ENCODE assay signal across 7 mouse cellular contexts in the genomic region with DNA sequence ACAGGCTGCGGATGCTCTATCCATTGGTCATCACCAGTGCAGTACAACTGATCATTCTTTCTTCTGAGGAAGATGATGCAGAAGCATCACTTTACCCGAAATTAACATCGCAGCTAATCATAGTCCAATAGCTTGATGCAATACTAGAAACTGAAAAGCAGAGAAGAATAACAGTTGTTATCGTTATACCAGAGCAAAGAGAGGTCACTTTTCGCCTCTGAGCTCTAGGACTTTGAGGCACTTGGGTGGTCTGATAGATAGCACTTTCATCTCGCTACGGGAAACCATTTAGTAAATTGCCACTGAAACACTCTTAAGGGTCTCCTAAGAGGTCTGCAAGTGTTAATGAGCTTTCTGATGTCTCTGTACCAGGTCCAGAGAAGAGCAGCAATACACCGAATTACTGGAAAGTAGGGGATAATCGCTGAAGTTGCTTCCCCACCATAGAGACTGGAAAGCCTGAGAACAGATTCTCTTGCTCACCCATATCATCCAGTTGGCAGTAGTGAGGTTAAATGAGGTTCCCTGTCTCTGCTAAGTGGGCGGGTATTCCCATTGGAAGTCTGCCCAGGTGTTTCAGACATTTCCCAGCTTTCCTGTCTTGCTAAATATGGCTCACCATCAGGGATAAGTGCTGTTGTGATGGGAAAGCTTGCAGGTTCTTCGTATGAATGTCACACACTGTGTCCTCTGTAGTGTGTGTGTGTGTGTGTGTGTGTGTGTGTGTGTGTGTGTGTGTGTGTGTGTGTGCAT.
DNase-seq lines count a peak whose midpoint lies in the region; ATAC-seq lines count a peak whose summit lies in the region.

No protein-coding gene starts in this region.

- peak; percentile 39 for DNase-seq in cerebellum, adult 9-11 months
- DNase-seq in frontal cortex, postnatal 36 days (ENCODE audit: low spot score in 2 of 2) = peak; percentile 20 to 72
- peak; percentile 30 to 45 for DNase-seq in layer of hippocampus, postnatal 10 days (ENCODE audit: low spot score in 2 of 2)
- no peak for DNase-seq in spleen, adult 12 weeks (ENCODE audit: low spot score)
- DNase-seq in liver = no peak
- no peak for DNase-seq in retina, postnatal 1 day

- ATAC-seq in megakaryocyte, adult 5-6 weeks (ENCODE audit: poor library complexity, severe bottlenecking) = 0 out of 2 replicates have a peak, but pooled peaks have one; percentile 7

Comparison
In these comparisons a context has a peak if more than half of its experiments do, and no peak if none do; other contexts are left out.
1. DNase-seq: peak in cerebellum, adult 9-11 months (single experiment), frontal cortex, postnatal 36 days (2 of 2) and layer of hippocampus, postnatal 10 days (2 of 2); none in spleen, adult 12 weeks (single experiment), liver (single experiment) and retina, postnatal 1 day (single experiment).